Mouse (Mus musculus) fat pad, adult 2 months (tissue): Measurements from ENCODE around the gene Cd300ld.
"Not testable (repeated sequence)": the region's sequence is repeated elsewhere in the genome, so short reads cannot be mapped to it uniquely, and the experiment has no call there.

Source experiments
- DNase-seq: peaks from one replicate; pipeline ENCODE4 v3.0.0-alpha.2; 2011; ENCODE audit warnings: low read depth, low spot score; ENCODE audit errors: extremely low read depth

Gene Cd300ld

GRCm38 (mm10) chr11:114989793-114990192, at the start of gene Cd300ld:
Gene Cd300ld, minus strand, starts transcription at chr11:114989922.
- DNase-seq: no peak

- DNase-seq: not testable (repeated sequence)
These were observed 47.9 kb upstream of the Cd300ld start, which contains the start of gene Cd300ld5 for GRCm38 (mm10) chr11:115037669-115038068. Gene Cd300ld5, minus strand, starts transcription at chr11:115037769.

- DNase-seq: not testable (repeated sequence)
These were observed 37.2 kb upstream of the Cd300ld start, which contains the start of gene Cd300ld4 for GRCm38 (mm10) chr11:115026912-115027311. Gene Cd300ld4, minus strand, starts transcription at chr11:115027012.

- not testable (repeated sequence) for DNase-seq
These were observed 26.4 kb upstream of the Cd300ld start, which contains the start of gene Cd300ld2 for GRCm38 (mm10) chr11:115016093-115016492. Gene Cd300ld2, minus strand, starts transcription at chr11:115016193.

GRCm38 (mm10) chr11:115004070-115004469, 14.3 kb upstream of the Cd300ld start:
- DNase-seq: no peak

- DNase-seq: no peak
These were observed 11.8 kb upstream of the Cd300ld start, which contains the start of gene Cd300c2 for GRCm38 (mm10) chr11:115001474-115002040. Gene Cd300c2, minus strand, starts transcription at chr11:115001880.

GRCm38 (mm10) chr11:114981866-114982265, 7.9 kb downstream of the Cd300ld start:
- DNase-seq: no peak

GRCm38 (mm10) chr11:114972726-114973125, 17.0 kb downstream of the Cd300ld start:
- no peak for DNase-seq

- no peak for DNase-seq
These were observed 20.9 kb downstream of the Cd300ld start, which contains the start of gene Cd300c for GRCm38 (mm10) chr11:114968752-114969207. Gene Cd300c, minus strand, starts transcription at chr11:114969157.

GRCm38 (mm10) chr11:114965182-114965828, 24.4 kb downstream of the Cd300ld start:
- no peak for DNase-seq

GRCm38 (mm10) chr11:114960369-114960768, 29.4 kb downstream of the Cd300ld start:
- DNase-seq: no peak

- no peak for DNase-seq
These were observed 55.6 kb downstream of the Cd300ld start, which contains the start of gene Cd300lb for GRCm38 (mm10) chr11:114934144-114934543. Gene Cd300lb, minus strand, starts transcription at chr11:114934386.

GRCm38 (mm10) chr11:114933591-114933990, 56.1 kb downstream of the Cd300ld start:
- DNase-seq: no peak
